Mouse (Mus musculus): ENCODE results near the gene 9230113P08Rik.
"Not testable (repeated sequence)": the region's sequence is repeated elsewhere in the genome, so short reads cannot be mapped to it uniquely, and the experiment has no call there.

Gene 9230113P08Rik

DNA sequence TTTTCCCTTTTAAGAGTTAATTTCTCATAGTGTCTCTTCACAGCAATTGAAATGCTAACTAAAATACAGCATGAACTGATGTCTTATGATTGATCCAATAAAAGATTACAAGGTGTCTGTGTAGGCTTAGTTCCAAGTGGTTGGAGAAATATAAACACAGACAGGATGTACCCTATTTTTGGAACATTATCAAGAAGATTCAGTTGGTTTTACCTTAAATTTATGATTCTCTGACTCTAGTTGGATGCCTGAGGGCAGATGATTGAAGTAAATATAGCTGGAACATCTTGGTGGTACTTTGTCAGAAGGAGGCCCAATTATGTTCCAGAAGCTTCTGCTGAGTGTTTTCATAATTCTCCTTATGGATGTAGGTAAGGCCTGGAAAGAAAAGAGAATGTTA, at the start of gene 9230113P08Rik:
Gene 9230113P08Rik (plus strand): TSS at position 301 of the 400 bp plus-strand sequence.
- not testable (repeated sequence) for DNase-seq

DNA sequence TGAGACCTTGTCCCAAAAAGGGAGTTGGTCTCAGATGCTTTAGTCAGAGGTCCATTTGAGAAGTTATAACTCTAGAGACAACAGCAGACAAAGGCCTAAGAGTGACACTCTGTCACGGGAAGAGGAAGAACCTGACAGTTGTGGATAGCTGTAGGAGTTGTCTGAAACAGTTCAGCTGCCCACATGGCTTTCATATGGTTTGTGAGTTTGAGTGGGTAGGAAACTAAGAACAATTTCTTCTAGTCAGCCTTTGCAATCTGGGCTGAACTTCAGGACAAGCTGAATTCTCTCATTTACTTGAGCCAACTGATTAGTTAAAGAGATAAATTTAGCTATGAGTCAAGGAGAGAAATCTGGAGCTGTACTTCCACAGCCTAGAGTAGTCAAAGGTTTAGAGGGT, 15.1 kb upstream of the 9230113P08Rik start:
- not testable (repeated sequence) for DNase-seq

DNA sequence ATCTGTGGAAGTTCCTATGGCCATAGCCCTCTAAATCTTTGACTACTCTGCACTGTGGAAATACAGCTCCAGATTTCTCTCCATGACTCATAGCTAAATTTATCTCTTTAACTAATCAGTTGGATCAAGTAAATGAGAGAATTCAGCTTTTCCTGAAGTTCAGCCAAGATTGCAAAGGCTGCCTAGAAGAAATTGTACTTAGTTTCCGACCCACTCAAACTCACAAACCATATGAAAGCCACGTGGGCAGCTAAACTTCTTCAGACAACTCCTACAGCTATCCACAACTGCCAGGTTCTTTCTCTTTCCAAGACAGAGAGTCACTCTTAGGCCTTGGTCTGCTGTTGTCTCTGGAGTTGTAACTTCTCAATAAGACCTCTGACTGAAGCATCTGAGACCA, 3.7 kb upstream of the 9230113P08Rik start:
- DNase-seq = no peak

DNA sequence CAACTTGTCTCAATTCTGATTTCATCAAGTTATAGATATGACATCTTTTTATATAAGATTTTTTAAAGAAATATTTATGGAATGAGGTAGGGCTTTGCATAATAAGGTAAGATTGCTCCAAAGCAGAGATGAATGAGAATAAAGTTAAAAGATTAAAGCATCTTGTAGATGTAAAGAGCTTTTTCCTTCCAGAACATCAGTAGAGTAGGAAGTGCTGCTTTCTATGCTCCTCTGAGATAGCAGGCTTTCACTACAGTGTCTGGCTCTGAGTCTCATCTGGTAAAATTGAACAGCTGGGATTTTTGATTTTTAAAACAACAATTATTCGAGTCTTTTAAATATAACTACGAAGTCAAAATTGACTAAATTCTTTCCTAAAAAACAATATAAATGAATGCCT, 22.6 kb downstream of the 9230113P08Rik start:
- no peak for DNase-seq

Measured in cerebellum, adult 9-10 months (tissue).